Mouse (Mus musculus) bone marrow, adult 2 months (tissue): ENCODE measurements at regions not wholly inside any gene's neighbourhood (a gene's known extent, or its start where the extent isn't known, plus 50 kb on each side); places are given as distances from the start of the nearest gene placed in this dataset.

ENCODE experiments used
- CTCF ChIP-seq: fragments of 200-500 bp; IDR thresholded peaks from 2 replicates; pipeline ENCODE4 v1.5.1; 2011; ENCODE audit warnings: low read length, control low read depth; ENCODE audit not compliant: control insufficient read depth, insufficient read depth
- POLR2A ChIP-seq: fragments of 200-500 bp; IDR thresholded peaks from 2 replicates; pipeline ENCODE4 v1.6.1; 2011; ENCODE audit warnings: low read depth, mild to moderate bottlenecking, control low read depth, low read length, borderline replicate concordance; ENCODE audit not compliant: control insufficient read depth

DNA sequence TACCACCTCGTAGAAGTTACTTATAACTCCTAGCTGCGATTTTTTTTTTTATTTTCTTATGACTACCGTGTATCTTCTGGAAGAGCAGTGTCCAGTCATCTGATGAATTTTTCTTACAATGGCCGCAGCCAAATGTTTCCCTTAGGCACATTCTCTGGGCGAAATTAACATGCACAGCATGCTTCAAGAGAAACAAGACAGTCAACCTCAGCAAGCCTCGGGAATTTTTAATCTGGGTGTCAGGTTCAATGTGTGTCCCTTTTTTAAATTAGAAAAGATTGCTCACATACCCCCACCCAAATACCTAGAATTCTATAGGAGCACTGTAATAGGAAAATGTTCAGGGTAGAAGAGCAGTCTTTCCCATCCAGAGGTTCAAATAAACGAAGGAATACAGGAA lies 136.8 kb downstream of the Irs2 start:
- TF ChIP-seq CTCF = no peak
- TF ChIP-seq POLR2A = no peak
